Mouse (Mus musculus) spleen, adult 2 months (tissue): ENCODE results near the gene Ryr1. TPM values are rescaled to one million over a fixed set of nuclear protein-coding genes. Genes with fewer than 3 reads are reported as not detected.
A peak's percentile ranks its signal among the peaks of the same experiment; 100 is the strongest.

Experiments used
- DNase-seq, 2 experiments: peaks; one replicate each; pipeline versions ENCODE4 v3.0.0 to v3.0.0-alpha.2; 2012 to 2021; ENCODE audit warnings: low spot score in 2 of 2, low read depth in 1 of 2
- H3K27ac ChIP-seq: fragments of 200-500 bp; 2 replicates; pipeline ENCODE4 v1.5.1; 2012; ENCODE audit warnings: low read length, inconsistent platforms; ENCODE audit not compliant: insufficient read depth
- H3K27me3 ChIP-seq: fragments of 200-500 bp; 2 replicates; pipeline ENCODE4 v1.6.1; 2012; ENCODE audit warnings: mild to moderate bottlenecking, moderate library complexity, low read length, inconsistent platforms; ENCODE audit not compliant: control insufficient read depth, insufficient read depth
- H3K36me3 ChIP-seq: fragments of 200-500 bp; 2 replicates; pipeline ENCODE4 v1.6.1; 2012; ENCODE audit warnings: mild to moderate bottlenecking, low read length, inconsistent platforms; ENCODE audit not compliant: control insufficient read depth, insufficient read depth
- H3K4me1 ChIP-seq: fragments of 200-500 bp; 2 replicates; pipeline ENCODE4 v1.6.1; 2011; ENCODE audit warnings: inconsistent platforms; ENCODE audit not compliant: control insufficient read depth, insufficient read depth, insufficient read length
- H3K4me3 ChIP-seq: fragments of 200-500 bp; 2 replicates; pipeline ENCODE4 v1.5.1; 2011; ENCODE audit warnings: mild to moderate bottlenecking, inconsistent platforms; ENCODE audit not compliant: insufficient read depth, insufficient read length; ENCODE audit errors: extremely low read depth
- CTCF ChIP-seq: fragments of 200-500 bp; IDR thresholded peaks from 2 replicates; pipeline ENCODE4 v1.5.1; 2011; ENCODE audit warnings: mild to moderate bottlenecking, inconsistent platforms; ENCODE audit not compliant: insufficient read depth, insufficient read length, insufficient replicate concordance; ENCODE audit errors: extremely low read depth
- POLR2A ChIP-seq: fragments of 200-500 bp; IDR thresholded peaks from 2 replicates; pipeline ENCODE4 v1.6.1; 2011; ENCODE audit warnings: low read depth, low read length, inconsistent platforms
- WGBS: fragments of 180-500 bp; shearing (Covaris S2); methylation state at CpG from one replicate; pipeline ENCODE4 v1.1.7; 2018; 5-methylcytosine and 5-hydroxymethylcytosine counted together
- polyA plus RNA-seq: library from polyadenylated mRNA; depleted of rRNA; stranded (reverse); fragments of >200 nt; gene quantifications from 2 replicates; pipeline ENCODE4 v1.2.3, GENCODE M21; 2012

The Ryr1 gene
- polyA plus RNA-seq, 1 experiment = 0.27 TPM

GRCm38 (mm10) chr7:28992997-28993396 is 132.0 kb downstream of the Ryr1 start:
- Histone ChIP-seq H3K4me1 (no peaks in the 10 kb centered on the region), H3K27ac (no peak overlapping the region), H3K36me3 (peaks cover 62% of the 10 kb centered on the region), H3K27me3 (no peaks in the 10 kb centered on the region), H3K4me3 (no peak overlapping the region)
- 91% methylated on average over 3 of the region's 3 CpGs for whole genome bisulfite sequencing
- TF ChIP-seq POLR2A = no peak
- no peak for TF ChIP-seq CTCF
- DNase-seq = no peak

- no peak overlapping the region for H3K4me3 ChIP-seq
- no peaks in the 10 kb centered on the region for H3K4me1 ChIP-seq
- no peaks in the 10 kb centered on the region for H3K27me3 ChIP-seq
- no peak for DNase-seq
- WGBS = 93% methylated on average over 5 of the region's 5 CpGs
- H3K36me3 ChIP-seq = peaks cover 68% of the 10 kb centered on the region
- no peak overlapping the region for H3K27ac ChIP-seq
- TF ChIP-seq CTCF (peak; percentile 59; the same call in 1 of the 2 replicates), POLR2A (no peak)
Measured at GRCm38 (mm10) chr7:28991616-28992015, 133.4 kb downstream of the Ryr1 start.

- no peaks in the 10 kb centered on the region for H3K27me3 ChIP-seq
- no peak overlapping the region for H3K4me3 ChIP-seq
- WGBS = 91% methylated on average over 14 of the region's 14 CpGs
- H3K4me1 ChIP-seq = no peaks in the 10 kb centered on the region
- H3K27ac ChIP-seq = no peak overlapping the region
- H3K36me3 ChIP-seq = peaks cover 66% of the 10 kb centered on the region
- no peak for DNase-seq
- TF ChIP-seq POLR2A = no peak
- no peak for TF ChIP-seq CTCF
Measured at GRCm38 (mm10) chr7:28990766-28991273, 134.2 kb downstream of the Ryr1 start.

GRCm38 (mm10) chr7:28985207-28985606 is 139.8 kb downstream of the Ryr1 start:
- 79% methylated on average over 7 of the region's 7 CpGs for WGBS
- Histone ChIP-seq H3K36me3 (peaks cover 34% of the 10 kb centered on the region), H3K27ac (no peak overlapping the region), H3K4me1 (peaks cover 12% of the 10 kb centered on the region; the same call in 1 of the 2 replicates), H3K4me3 (no peak overlapping the region), H3K27me3 (no peaks in the 10 kb centered on the region)
- no peak for TF ChIP-seq CTCF
- TF ChIP-seq POLR2A = no peak
- no peak for DNase-seq

- WGBS = 81% methylated on average over 1 of the region's 1 CpGs
- no peak overlapping the region for H3K4me3 ChIP-seq
- H3K4me1 ChIP-seq = peaks cover 12% of the 10 kb centered on the region; the same call in 1 of the 2 replicates
- H3K27ac ChIP-seq = no peak overlapping the region
- peaks cover 30% of the 10 kb centered on the region for H3K36me3 ChIP-seq
- TF ChIP-seq POLR2A (no peak), CTCF (no peak)
- no peak for DNase-seq
- H3K27me3 ChIP-seq = no peaks in the 10 kb centered on the region
Measured at GRCm38 (mm10) chr7:28984452-28984851, 140.5 kb downstream of the Ryr1 start.

- DNase-seq = no peak
- TF ChIP-seq POLR2A = no peak
- TF ChIP-seq CTCF = no peak
- Histone ChIP-seq H3K4me1 (peaks cover 12% of the 10 kb centered on the region; the same call in 1 of the 2 replicates), H3K27me3 (no peaks in the 10 kb centered on the region), H3K27ac (peak overlapping the region; percentile 11; the same call in 1 of the 2 replicates), H3K36me3 (peaks cover 26% of the 10 kb centered on the region), H3K4me3 (peak overlapping the region; percentile 16; the same call in 1 of the 2 replicates)
- 72% methylated on average over 4 of the region's 4 CpGs for WGBS
Measured at GRCm38 (mm10) chr7:28983849-28984248, 141.1 kb downstream of the Ryr1 start.

GRCm38 (mm10) chr7:28983141-28983564 is 141.8 kb downstream of the Ryr1 start:
- H3K36me3 ChIP-seq = peaks cover 24% of the 10 kb centered on the region
- peak; percentile 41 to 54 for DNase-seq
- no peak for TF ChIP-seq CTCF
- TF ChIP-seq POLR2A = no peak
- H3K27me3 ChIP-seq = no peaks in the 10 kb centered on the region
- H3K27ac ChIP-seq = peak overlapping the region; percentile 95
- peaks cover 12% of the 10 kb centered on the region; the same call in 1 of the 2 replicates for H3K4me1 ChIP-seq
- H3K4me3 ChIP-seq = peak overlapping the region; percentile 77
- 9% methylated on average over 11 of the region's 11 CpGs for WGBS
